Mouse (Mus musculus) kidney, postnatal 0 days (tissue): ENCODE data around the gene Slc9b2. TPM values are rescaled to one million over a fixed set of nuclear protein-coding genes. Genes with fewer than 3 reads are reported as not detected.

Experiments
- ATAC-seq: fragments of 200-750 bp; cut with Nextera tagmentation; replicated peaks from 2 replicates; pipeline ENCODE4 v1.8.0; 2017; ENCODE audit warnings: low read depth, moderate number of reproducible peaks, moderate TSS enrichment, moderate library complexity; ENCODE audit not compliant: low FRiP score
- DNase-seq: peaks from one replicate; pipeline ENCODE4 v3.0.0-alpha.2; 2016; ENCODE audit warnings: low spot score
- H3K27ac ChIP-seq: fragments of 300-500 bp; sonication (generic); 2 replicates; pipeline ENCODE4 v1.5.1; 2014; ENCODE audit warnings: mild to moderate bottlenecking
- H3K27me3 ChIP-seq: fragments of 300-500 bp; sonication (generic); 2 replicates; pipeline ENCODE4 v1.6.1; 2014; ENCODE audit warnings: low read length, mixed read lengths; ENCODE audit not compliant: insufficient read depth
- H3K36me3 ChIP-seq: fragments of 300-500 bp; sonication (generic); 2 replicates; pipeline ENCODE4 v1.6.1; 2014; ENCODE audit warnings: low read length, mixed read lengths; ENCODE audit not compliant: insufficient read depth
- H3K4me1 ChIP-seq: fragments of 300-500 bp; sonication (generic); replicated peaks from 2 replicates; pipeline ENCODE4 v1.6.1; 2014; ENCODE audit warnings: antibody characterized with exemption, low read length, mixed read lengths; ENCODE audit not compliant: insufficient read depth
- H3K4me2 ChIP-seq: fragments of 300-500 bp; sonication (generic); 2 replicates; pipeline ENCODE4 v1.6.1; 2014; ENCODE audit warnings: mild to moderate bottlenecking, low read length, moderate library complexity, mixed read lengths
- H3K4me3 ChIP-seq: fragments of 300-500 bp; sonication (generic); replicated peaks from 2 replicates; pipeline ENCODE4 v1.5.1; 2014; ENCODE audit warnings: low read depth, low read length
- H3K9ac ChIP-seq: fragments of 300-500 bp; sonication (generic); 2 replicates; pipeline ENCODE4 v1.6.1; 2014; ENCODE audit warnings: low read depth, low read length
- H3K9me3 ChIP-seq: fragments of 300-500 bp; sonication (generic); replicated peaks from 2 replicates; pipeline ENCODE4 v1.6.1; 2016; ENCODE audit warnings: low read length, inconsistent platforms, mixed read lengths
- CTCF ChIP-seq: IDR thresholded peaks from 2 replicates; pipeline ENCODE4 v1.5.1; 2016; ENCODE audit warnings: antibody characterized with exemption, low read depth, mild to moderate bottlenecking, moderate library complexity
- WGBS: fragments of 180-500 bp; shearing (Covaris S2); extraction: QIAGEN DNeasy Blood & Tissue Kit; methylation state at CpG from one replicate; pipeline ENCODE4 v1.1.7; 2014; 5-methylcytosine and 5-hydroxymethylcytosine counted together
- polyA plus RNA-seq: library from polyadenylated mRNA; unstranded; fragments of >200 nt; fragmentation: Nextera tagmentation; extraction: Ambion mirVana; gene quantifications from 2 replicates; pipeline ENCODE4 v1.2.1, GENCODE M21; 2015

The Slc9b2 gene
- polyA plus RNA-seq, 1 experiment from 2014 or later: 3.7 TPM

GRCm38 (mm10) chr3:135379868-135380267 is 72.4 kb downstream of the Slc9b2 start:
- 93% methylated on average over 4 of the region's 4 CpGs for WGBS
- no peak for DNase-seq
- no peak for ATAC-seq

GRCm38 (mm10) chr3:135393186-135393585 is 85.7 kb downstream of the Slc9b2 start:
- no peak for TF ChIP-seq CTCF
- no peaks in the 10 kb centered on the region for H3K36me3 ChIP-seq
- no peaks in the 10 kb centered on the region for H3K4me1 ChIP-seq
- no peaks in the 10 kb centered on the region for H3K9me3 ChIP-seq
- H3K4me2 ChIP-seq: no peak overlapping the region
- H3K4me3 ChIP-seq: no peak overlapping the region
- H3K27ac ChIP-seq: no peak overlapping the region
- ATAC-seq: no peak
- H3K27me3 ChIP-seq: no peaks in the 10 kb centered on the region
- DNase-seq: no peak
- 69% methylated on average over 6 of the region's 6 CpGs for WGBS
- no peak overlapping the region for H3K9ac ChIP-seq

More at GRCm38 (mm10) chr3:135379868-135380267, 72.4 kb downstream of the Slc9b2 start:
- H3K36me3 ChIP-seq: no peaks in the 10 kb centered on the region
- H3K9ac ChIP-seq: no peak overlapping the region
- H3K4me3 ChIP-seq: no peak overlapping the region
- TF ChIP-seq CTCF: no peak
- no peaks in the 10 kb centered on the region for H3K27me3 ChIP-seq
- H3K4me1 ChIP-seq: no peaks in the 10 kb centered on the region
- no peak overlapping the region for H3K4me2 ChIP-seq
- H3K9me3 ChIP-seq: no peaks in the 10 kb centered on the region
- H3K27ac ChIP-seq: no peak overlapping the region

Other genes with a start within 250 kb of the Slc9b2 start
- gene Cenpe, start 95.2 kb upstream of the Slc9b2 start, polyA plus RNA-seq: 13.2 and 13.3 TPM in 2 replicates
- 103 and 107 TPM in 2 replicates for gene Bdh2, start 26.5 kb upstream of the Slc9b2 start, polyA plus RNA-seq
- gene Slc9b1, start 40.3 kb downstream of the Slc9b2 start, polyA plus RNA-seq: 0.25 and 0.32 TPM in 2 replicates
- 57.8 and 65.2 TPM in 2 replicates for gene Cisd2, start 116.2 kb downstream of the Slc9b2 start, polyA plus RNA-seq
- gene Ube2d3, start 130.4 kb downstream of the Slc9b2 start, polyA plus RNA-seq: 509 and 531 TPM in 2 replicates
- gene Manba, start 177.9 kb downstream of the Slc9b2 start, polyA plus RNA-seq: 37.8 and 41.8 TPM in 2 replicates